Mouse (Mus musculus): ENCODE measurements around the gene Rtbdn.

Gene Rtbdn

DNA sequence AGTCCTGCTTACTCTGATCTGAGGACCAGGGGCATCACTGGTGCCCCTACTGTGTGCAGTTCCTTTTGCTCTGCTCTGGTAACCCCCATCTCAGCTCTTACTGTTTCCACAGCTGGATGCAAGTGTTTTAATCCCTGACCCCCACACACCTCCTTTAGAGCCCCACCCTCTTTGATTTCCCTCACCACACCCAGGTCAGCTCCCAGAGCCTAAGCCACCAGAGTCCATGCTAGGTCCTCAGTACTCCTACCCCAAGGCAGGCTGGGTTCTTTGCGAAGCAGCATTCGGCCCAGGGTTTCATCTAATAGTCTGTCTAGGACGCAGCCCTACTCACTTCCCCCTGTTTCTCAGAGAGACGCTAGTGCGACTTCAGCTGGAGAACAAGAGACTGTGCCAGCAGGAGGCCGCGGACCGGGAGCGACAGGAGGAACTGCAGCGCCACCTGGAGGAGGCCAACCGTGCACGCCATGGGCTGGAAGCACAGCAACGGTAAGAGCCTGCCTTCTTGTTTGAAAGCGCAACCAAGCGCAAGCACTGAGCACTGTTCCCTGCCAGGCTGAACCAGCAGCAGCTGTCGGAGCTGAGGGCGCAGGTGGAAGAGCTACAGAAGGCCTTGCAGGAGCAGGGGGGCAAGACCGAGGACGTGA lies 51.0 kb downstream of the Rtbdn start:
- DNase-seq (ENCODE audit: low read depth in 2 of 2, low spot score in 2 of 2), result peak; percentile 89 to 94
